Mouse (Mus musculus): Measurements from ENCODE around the gene 1700037H04Rik. TPM values are rescaled to one million over a fixed set of nuclear protein-coding genes. Genes with fewer than 3 reads are reported as not detected.
A peak's percentile ranks its signal among the peaks of the same experiment; 100 is the strongest.

1700037H04Rik gene
- total and polyA plus RNA-seq, 3 experiments: 9.8 to 48.9 (median 11.3) TPM

DNA sequence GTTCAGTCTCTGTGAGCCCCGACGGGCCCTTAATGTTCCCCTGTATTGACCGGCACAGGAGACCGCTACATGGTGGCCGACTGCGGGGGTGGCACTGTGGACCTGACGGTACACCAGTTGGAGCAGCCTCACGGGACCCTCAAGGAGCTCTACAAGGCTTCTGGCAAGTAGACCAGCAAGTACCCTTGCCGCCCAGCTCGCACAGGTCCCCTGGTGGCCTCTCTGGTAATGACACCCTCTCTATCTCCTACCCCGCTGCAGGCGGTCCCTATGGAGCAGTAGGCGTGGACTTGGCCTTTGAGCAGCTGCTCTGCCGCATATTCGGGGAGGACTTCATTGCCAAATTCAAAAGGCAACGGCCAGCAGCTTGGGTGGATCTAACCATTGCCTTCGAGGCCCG, 17.3 kb downstream of the 1700037H04Rik start:
- peaks cover 24% of the 10 kb centered on the region for H3K4me1 ChIP-seq (ENCODE audit: control insufficient read depth, insufficient read depth, low read length)
- peaks cover 18% of the 10 kb centered on the region for H3K36me3 ChIP-seq (ENCODE audit: control insufficient read depth, insufficient read depth, low read length)
- H3K27me3 ChIP-seq (ENCODE audit: control insufficient read depth, insufficient read depth, low read length): no peaks in the 10 kb centered on the region
- TF ChIP-seq EP300 (IDR thresholded peaks at IDR 0.05; ENCODE audit: insufficient read depth, low read depth, low read length): peak; percentile 59; the same call in 1 of the 2 replicates
- TF ChIP-seq CTCF (IDR thresholded peaks at IDR 0.05): peak; percentile 96
- no peak for TF ChIP-seq POLR2A (IDR thresholded peaks at IDR 0.05; ENCODE audit: insufficient read depth, low read depth, low read length)
- H3K4me3 ChIP-seq: no peak overlapping the region
- H3K79me2 ChIP-seq (replicated peaks; ENCODE audit: control insufficient read depth, insufficient read depth, low read length): no peaks in the 10 kb centered on the region
- WGBS: 25% methylated on average over 18 of the region's 18 CpGs
- H3K9ac ChIP-seq (ENCODE audit: low read depth, low read length): no peak overlapping the region
- peak overlapping the region; percentile 77 for H3K27ac ChIP-seq
- DNase-seq: peak; percentile 82 to 87
- intact Hi-C loops (cut with DNase I): loop anchor here (1.0 kb wide), 1 partner anchor 47 kb away; no protein-coding TSS in a partner anchor

DNA sequence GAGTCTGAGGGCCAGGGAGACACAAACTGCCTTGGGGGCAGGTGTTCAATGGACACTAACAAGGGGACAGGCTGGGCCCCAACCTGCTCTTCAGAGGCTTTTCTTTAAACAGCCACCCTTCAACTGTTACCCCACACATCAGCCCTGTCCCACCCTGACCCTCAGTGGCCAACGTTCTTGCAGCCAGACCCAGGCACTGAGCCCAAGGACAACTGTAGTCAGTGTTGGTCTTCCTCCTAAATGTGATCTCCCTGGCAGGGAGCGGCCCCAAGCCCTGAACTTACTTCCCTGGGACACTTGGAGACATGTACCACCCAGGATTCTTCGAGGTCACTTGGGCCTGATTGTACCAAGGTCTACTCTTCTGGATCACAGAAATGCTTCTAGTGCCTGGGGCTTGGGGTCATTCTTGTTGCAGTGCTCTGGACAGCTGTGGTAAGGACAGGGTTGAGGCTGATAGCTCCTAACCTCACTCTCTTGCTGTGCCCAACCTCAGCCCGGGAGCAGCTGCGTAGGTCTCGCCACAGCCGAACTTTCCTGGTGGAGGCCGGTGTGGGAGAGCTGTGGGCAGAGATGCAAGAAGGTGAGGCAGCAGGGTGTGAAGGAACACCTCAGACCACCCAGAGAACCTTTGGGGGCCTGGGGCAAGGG, 18.4 kb downstream of the 1700037H04Rik start:
- no peak overlapping the region for H3K4me3 ChIP-seq
- H3K4me1 ChIP-seq (ENCODE audit: control insufficient read depth, insufficient read depth, low read length): peaks cover 26% of the 10 kb centered on the region
- no peaks in the 10 kb centered on the region for H3K27me3 ChIP-seq (ENCODE audit: control insufficient read depth, insufficient read depth, low read length)
- peaks cover 23% of the 10 kb centered on the region for H3K36me3 ChIP-seq (ENCODE audit: control insufficient read depth, insufficient read depth, low read length)
- TF ChIP-seq CTCF (IDR thresholded peaks at IDR 0.05): no peak
- no peak for TF ChIP-seq EP300 (IDR thresholded peaks at IDR 0.05; ENCODE audit: insufficient read depth, low read depth, low read length)
- TF ChIP-seq POLR2A (IDR thresholded peaks at IDR 0.05; ENCODE audit: insufficient read depth, low read depth, low read length): no peak
- no peaks in the 10 kb centered on the region for H3K79me2 ChIP-seq (replicated peaks; ENCODE audit: control insufficient read depth, insufficient read depth, low read length)
- peak in 1 of 2 experiments; percentile 23 for DNase-seq
- peak overlapping the region; percentile 4; the same call in 1 of the 2 replicates for H3K9ac ChIP-seq (ENCODE audit: low read depth, low read length)
- peak overlapping the region; percentile 77 for H3K27ac ChIP-seq
- 77% methylated on average over 8 of the region's 8 CpGs for WGBS
- intact Hi-C loops (cut with DNase I): loop anchor here (2.0 kb wide), 1 partner anchor 17 kb away; no protein-coding TSS in a partner anchor

DNA sequence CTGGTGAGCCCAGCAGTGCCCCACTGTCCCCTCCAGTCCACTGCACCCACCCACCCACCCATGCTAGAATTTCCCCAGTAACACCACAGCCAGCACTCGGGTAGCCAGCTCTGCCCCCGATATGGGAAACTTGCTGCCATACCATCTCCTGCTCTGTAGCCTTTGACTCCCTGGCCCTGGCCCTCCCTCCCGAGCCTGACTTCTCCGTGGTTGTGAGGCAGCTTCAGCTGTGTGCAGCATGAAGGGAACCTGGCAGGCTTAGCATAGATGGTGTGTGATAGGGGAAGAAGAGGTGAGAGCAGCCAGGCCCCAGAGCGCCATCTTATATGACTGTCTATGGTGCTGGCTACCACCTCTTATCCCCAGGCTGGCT, 19.4 kb downstream of the 1700037H04Rik start:
- Histone ChIP-seq H3K9ac (ENCODE audit: low read depth, low read length) (peak overlapping the region; percentile 22; the same call in 1 of the 2 replicates), H3K4me1 (ENCODE audit: control insufficient read depth, insufficient read depth, low read length) (peaks cover 29% of the 10 kb centered on the region), H3K79me2 (replicated peaks; ENCODE audit: control insufficient read depth, insufficient read depth, low read length) (no peaks in the 10 kb centered on the region), H3K36me3 (ENCODE audit: control insufficient read depth, insufficient read depth, low read length) (peaks cover 30% of the 10 kb centered on the region), H3K27me3 (ENCODE audit: control insufficient read depth, insufficient read depth, low read length) (no peaks in the 10 kb centered on the region), H3K27ac (peak overlapping the region; percentile 77), H3K4me3 (no peak overlapping the region; the same call in 1 of the 2 replicates)
- intact Hi-C loops (cut with DNase I): loop anchor here (2.0 kb wide), 1 partner anchor 16 kb away; no protein-coding TSS in a partner anchor
- 34% methylated on average over 5 of the region's 5 CpGs for WGBS
- peak in 1 of 2 experiments; percentile 36 for DNase-seq
- no peak for TF ChIP-seq CTCF (IDR thresholded peaks at IDR 0.05)
- 0 out of 2 replicates have a peak, but pooled peaks have one; percentile 3 for TF ChIP-seq POLR2A (IDR thresholded peaks at IDR 0.05; ENCODE audit: insufficient read depth, low read depth, low read length)
- TF ChIP-seq EP300 (IDR thresholded peaks at IDR 0.05; ENCODE audit: insufficient read depth, low read depth, low read length): no peak

DNA sequence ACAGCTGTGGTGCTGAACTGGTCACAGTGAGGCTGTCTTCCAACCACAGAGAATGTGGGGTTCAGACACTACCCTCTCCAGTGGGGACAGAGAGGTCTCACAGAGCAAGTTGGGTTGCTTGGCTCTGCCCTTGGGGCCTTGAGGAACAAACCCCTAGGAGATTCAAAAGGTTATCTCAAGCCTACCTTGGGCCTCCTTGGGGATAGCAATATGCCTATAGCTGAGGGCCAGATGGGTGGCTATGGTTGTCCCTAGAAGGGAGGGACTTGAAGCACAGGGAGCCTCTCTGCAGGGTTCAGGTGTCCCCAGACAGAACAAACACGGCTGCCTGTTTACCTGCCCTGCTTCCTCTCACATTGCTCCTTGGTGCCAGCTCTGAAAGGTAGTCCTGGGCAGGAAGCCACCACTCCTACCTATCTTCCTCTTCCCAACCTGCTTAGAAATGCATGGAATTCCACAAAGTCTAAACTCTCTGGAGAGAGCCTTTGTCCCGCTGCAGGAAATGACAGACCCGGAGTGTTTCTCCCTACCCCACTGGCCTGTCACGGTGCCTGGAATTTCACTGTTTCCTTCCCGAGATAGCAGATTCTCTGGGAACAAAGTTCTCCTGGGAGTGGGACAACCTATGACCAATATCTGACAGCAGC, 19.9 kb downstream of the 1700037H04Rik start:
- no peak overlapping the region; the same call in 1 of the 2 replicates for H3K9ac ChIP-seq (ENCODE audit: low read depth, low read length)
- WGBS: 22% methylated on average over 5 of the region's 5 CpGs
- no peak for TF ChIP-seq CTCF (IDR thresholded peaks at IDR 0.05)
- peak; percentile 94 for TF ChIP-seq EP300 (IDR thresholded peaks at IDR 0.05; ENCODE audit: insufficient read depth, low read depth, low read length)
- TF ChIP-seq POLR2A (IDR thresholded peaks at IDR 0.05; ENCODE audit: insufficient read depth, low read depth, low read length): no peak
- H3K27me3 ChIP-seq (ENCODE audit: control insufficient read depth, insufficient read depth, low read length): no peaks in the 10 kb centered on the region
- H3K36me3 ChIP-seq (ENCODE audit: control insufficient read depth, insufficient read depth, low read length): peaks cover 30% of the 10 kb centered on the region
- H3K79me2 ChIP-seq (replicated peaks; ENCODE audit: control insufficient read depth, insufficient read depth, low read length): no peaks in the 10 kb centered on the region
- DNase-seq: peak; percentile 54 to 74
- intact Hi-C loops (cut with DNase I): loop anchor here (2.0 kb wide), 1 partner anchor 15 kb away; no protein-coding TSS in a partner anchor
- peak overlapping the region; percentile 77 for H3K27ac ChIP-seq
- H3K4me1 ChIP-seq (ENCODE audit: control insufficient read depth, insufficient read depth, low read length): peaks cover 34% of the 10 kb centered on the region
- H3K4me3 ChIP-seq: no peak overlapping the region

DNA sequence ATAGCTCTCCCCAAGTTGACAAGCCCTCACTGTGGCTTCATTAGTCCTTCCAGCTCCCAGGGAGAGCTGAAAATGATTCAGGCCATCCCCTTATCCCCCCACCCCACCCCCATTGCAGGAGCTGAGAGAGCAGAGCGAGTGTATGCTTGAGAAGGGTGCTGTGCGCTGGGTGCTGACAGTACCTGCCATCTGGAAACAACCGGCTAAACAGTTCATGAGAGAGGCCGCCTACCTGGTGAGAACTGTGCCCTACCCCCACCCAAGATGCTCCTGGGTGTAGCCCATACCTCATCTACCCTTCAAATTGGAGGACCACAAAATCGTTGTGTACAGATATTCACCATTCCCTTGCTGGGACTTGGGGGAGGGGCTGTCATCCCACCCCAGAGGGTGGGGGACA, 20.6 kb downstream of the 1700037H04Rik start:
- Histone ChIP-seq H3K27ac (peak overlapping the region; percentile 77), H3K27me3 (ENCODE audit: control insufficient read depth, insufficient read depth, low read length) (no peaks in the 10 kb centered on the region), H3K36me3 (ENCODE audit: control insufficient read depth, insufficient read depth, low read length) (peaks cover 33% of the 10 kb centered on the region), H3K4me3 (no peak overlapping the region), H3K4me1 (ENCODE audit: control insufficient read depth, insufficient read depth, low read length) (peaks cover 36% of the 10 kb centered on the region), H3K9ac (ENCODE audit: low read depth, low read length) (no peak overlapping the region), H3K79me2 (replicated peaks; ENCODE audit: control insufficient read depth, insufficient read depth, low read length) (no peaks in the 10 kb centered on the region)
- DNase-seq: peak; percentile 2 to 18
- 78% methylated on average over 5 of the region's 5 CpGs for WGBS
- no peak for TF ChIP-seq CTCF (IDR thresholded peaks at IDR 0.05)
- no peak for TF ChIP-seq EP300 (IDR thresholded peaks at IDR 0.05; ENCODE audit: insufficient read depth, low read depth, low read length)
- intact Hi-C loops (cut with DNase I): no loop called here

DNA sequence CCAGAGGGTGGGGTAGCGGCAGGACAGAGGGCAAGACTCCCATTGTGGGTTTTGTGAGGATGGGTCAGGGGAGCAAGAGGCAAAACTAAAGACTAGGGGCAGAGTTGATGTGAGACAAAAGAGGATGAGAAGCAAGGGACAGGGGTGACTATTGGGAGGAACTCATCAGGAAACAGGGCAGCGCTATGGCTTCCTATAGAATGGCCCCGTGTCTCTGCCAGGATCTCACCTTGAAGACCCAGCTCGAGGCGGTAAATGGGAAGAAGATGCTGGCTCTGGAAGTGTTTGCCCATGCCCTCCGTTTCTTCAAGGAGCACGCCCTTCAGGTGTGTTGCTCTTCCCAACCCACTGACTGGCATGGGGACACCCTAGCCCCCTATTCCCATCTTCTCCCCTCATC, 21.1 kb downstream of the 1700037H04Rik start:
- no peak for DNase-seq
- WGBS: 79% methylated on average over 7 of the region's 7 CpGs
- H3K4me3 ChIP-seq: no peak overlapping the region
- no peak overlapping the region for H3K9ac ChIP-seq (ENCODE audit: low read depth, low read length)
- no peak for TF ChIP-seq CTCF (IDR thresholded peaks at IDR 0.05)
- no peak for TF ChIP-seq POLR2A (IDR thresholded peaks at IDR 0.05; ENCODE audit: insufficient read depth, low read depth, low read length)
- TF ChIP-seq EP300 (IDR thresholded peaks at IDR 0.05; ENCODE audit: insufficient read depth, low read depth, low read length): no peak
- no peaks in the 10 kb centered on the region for H3K79me2 ChIP-seq (replicated peaks; ENCODE audit: control insufficient read depth, insufficient read depth, low read length)
- intact Hi-C loops (cut with DNase I): no loop called here
- H3K4me1 ChIP-seq (ENCODE audit: control insufficient read depth, insufficient read depth, low read length): peaks cover 40% of the 10 kb centered on the region
- H3K27ac ChIP-seq: peak overlapping the region; percentile 77
- H3K36me3 ChIP-seq (ENCODE audit: control insufficient read depth, insufficient read depth, low read length): peaks cover 38% of the 10 kb centered on the region
- no peaks in the 10 kb centered on the region for H3K27me3 ChIP-seq (ENCODE audit: control insufficient read depth, insufficient read depth, low read length)

All from heart, adult 2 months (tissue).